Mouse (Mus musculus) adrenal gland, postnatal 25 days (tissue): ENCODE data around the gene Lcat. TPM values are rescaled to one million over a fixed set of nuclear protein-coding genes. Genes with fewer than 3 reads are reported as not detected.
"Not testable (repeated sequence)": the region's sequence is repeated elsewhere in the genome, so short reads cannot be mapped to it uniquely, and the experiment has no call there.

Experiments used
- DNase-seq: peaks from one replicate; pipeline ENCODE4 v3.0.0; 2021; ENCODE audit warnings: mixed read lengths
- long read RNA-seq: library from polyadenylated mRNA; stranded (forward); transcript quantifications from one replicate; pipeline ENCODE4 v2.0.0, GENCODE M21; 2021
- total RNA-seq: library from RNA; stranded (reverse); gene quantifications from 2 replicates; pipeline ENCODE4 v1.2.3, GENCODE M21; 2021

The Lcat gene
- total RNA-seq, result 1.9 and 7.7 TPM in 2 replicates
- long read RNA-seq, transcript Lcat-201 (6 exons, 1,342 nt), result major isoform, 149 of 171 reads
- long read RNA-seq, partial matches to known transcripts, result 15 of 171 reads
- long read RNA-seq, other reads (novel, unspliced or antisense), result 7 of 171 reads

DNA sequence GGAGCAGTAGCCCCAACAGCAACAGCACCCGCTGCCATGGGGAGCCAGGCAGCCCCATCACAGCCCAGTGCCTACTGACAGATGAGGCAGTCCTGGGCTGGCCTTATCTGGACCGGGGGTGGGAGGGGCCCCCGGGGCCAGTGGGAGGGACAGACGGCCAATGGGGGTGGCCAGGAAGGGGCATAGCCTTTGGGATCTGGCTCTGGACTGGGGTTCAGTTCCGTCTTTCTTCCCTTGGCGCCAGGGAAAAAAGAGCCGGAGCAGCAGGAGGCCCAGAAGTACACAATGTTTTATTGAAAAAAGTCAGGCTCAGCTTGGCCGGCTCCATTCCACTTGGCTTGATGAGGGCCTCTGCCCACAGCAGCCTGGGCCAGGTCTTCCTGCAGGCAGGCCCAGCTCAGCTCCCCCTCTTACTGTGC is at the start of gene Lcat:
TSS of gene Lcat (minus strand) at position 62 of the 419 bp plus-strand sequence.
- no peak for DNase-seq

DNA sequence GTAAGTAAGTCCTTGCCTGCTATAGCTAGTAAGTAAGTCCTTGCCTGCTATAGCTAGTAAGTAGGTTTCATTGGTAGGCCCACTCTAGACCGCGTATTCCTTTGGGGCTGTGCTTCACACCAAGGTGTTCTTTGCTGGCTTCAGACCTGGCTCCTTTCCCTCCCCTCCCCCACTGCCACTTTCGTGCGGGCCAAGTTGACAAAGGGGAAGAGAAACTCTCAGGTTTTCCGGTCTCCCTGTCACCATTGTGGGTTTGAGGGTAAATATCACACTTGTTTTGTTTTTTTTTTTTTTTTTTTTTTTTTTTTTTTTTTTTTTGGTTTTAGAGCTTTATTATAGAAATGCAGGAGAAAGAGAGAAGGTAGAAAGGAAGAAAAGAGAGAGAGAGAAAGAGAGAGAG is 49.3 kb upstream of the Lcat start:
- DNase-seq, result no peak

DNA sequence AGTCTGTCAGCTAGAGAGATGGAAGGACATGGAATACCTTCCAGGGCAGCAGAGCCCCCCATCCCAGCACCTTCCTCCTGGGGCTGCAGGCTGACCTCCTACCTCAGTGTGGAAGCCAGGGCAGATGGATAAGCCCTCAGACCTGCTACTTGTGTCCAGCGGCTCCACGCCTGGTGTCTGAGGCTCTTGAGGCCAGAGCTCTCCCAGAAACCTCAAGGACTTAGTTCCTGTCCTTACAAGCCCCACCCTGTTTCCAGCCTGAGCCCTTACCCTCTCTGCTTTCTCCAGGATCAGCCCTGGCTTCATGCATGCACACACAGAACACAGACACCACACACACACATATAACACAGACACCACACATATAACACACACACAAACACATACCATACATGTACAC is 48.4 kb upstream of the Lcat start:
- DNase-seq, result no peak

DNA sequence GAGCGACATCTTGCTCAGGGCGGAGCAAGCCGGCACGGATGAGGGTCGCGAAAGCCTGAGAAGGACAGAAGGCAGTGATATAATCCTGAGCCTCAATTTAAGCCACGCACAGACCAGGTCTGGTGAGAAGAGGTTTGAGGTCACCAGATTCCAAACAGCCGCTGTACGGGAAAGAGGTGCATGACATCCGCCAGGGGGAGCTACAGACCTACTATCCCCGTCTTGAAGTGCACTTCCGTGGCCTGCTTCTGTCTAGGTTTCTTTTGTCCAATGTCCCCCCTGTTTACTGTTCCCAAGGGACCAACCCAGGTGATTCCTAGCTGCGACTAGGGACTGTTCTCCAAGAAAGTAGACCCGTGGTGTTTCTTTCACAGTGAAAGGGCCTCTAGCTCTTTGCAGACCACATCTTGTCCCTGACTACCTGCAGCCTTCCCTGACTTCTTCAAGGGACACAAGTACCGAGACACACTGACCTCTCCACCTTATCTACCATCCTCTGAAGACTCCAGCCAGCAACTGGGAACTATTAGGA is 47.7 kb upstream of the Lcat start, which contains the start of gene Dus2:
TSS of gene Dus2 (plus strand) at position 482 of the 532 bp plus-strand sequence.
- DNase-seq, result peak; percentile 86

DNA sequence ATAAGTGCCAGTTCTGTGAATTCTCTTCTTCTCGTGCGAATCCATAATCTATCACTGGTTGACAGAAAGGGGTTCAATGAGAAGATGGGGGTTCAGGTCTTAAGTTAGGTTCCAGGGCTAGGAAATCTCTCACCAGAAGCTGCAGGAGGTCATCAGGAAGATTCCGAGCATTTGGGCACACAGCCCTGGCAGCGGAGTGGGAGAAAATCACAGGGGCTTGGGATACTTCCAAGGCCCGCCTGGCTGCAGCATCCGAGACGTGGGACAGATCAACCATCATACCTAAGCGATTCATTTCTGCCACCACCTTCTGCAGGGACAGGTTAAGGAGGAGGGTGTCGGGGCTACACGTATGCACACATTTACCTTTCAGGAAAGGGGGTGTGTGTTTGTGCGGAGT is 45.4 kb upstream of the Lcat start:
- DNase-seq, result no peak

DNA sequence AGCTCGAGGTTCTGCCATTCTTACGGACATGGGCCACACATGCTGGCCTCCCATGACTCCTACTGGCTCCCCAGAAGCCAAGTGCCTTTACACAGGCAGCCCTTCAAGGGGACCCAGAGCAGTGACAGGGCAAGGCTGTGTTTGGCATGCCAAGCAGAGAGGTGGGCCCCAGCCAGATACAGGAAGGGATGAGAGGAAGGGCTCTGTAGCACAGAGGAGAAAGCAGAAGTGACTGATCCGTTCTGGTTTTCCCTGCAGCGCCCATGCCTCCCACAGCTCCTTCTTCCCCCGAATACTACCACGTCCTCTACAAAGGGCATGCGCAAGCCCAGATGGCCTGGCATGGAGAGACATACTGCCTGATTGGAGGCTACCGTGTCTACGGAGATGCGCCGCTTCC is 40.2 kb upstream of the Lcat start:
- DNase-seq, result not testable (repeated sequence)

DNA sequence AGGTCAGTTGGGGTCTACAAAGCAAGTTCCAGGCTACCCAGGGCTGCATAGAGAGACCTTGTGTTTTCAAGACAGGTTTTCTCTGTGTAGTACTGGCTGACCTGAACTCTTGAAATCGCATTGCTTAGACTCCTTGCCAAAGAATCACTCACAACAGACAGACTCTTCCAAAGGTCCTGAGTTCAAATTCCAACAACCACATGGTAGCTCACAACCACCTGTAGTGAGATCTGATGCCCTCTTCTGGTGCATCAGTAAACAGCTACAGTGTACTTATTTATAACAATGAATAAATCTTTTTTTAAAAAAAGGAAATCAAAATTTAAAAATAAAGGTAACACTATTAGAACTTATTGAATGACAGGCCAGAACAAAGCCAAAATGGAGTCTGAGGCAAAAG is 38.0 kb upstream of the Lcat start:
- no peak for DNase-seq

DNA sequence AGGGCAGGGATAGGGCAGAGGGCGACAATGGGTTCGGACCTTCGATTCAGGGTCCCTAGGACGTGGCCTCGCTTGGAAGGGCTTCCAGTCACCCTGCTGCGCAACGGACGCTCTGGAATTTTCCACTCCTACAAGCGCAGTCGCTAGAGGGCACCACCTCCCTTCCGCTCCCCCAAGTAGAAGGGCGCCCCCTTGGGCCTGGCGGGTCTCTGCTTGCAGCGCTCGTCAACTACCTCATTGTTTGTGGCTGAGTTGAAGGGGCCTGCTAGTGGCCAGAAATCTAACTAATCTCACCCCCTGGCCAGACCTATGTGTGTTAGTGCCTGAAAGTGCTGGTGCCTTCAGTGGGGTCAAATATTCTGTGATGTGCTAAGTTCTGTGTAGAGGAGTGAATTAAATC is 36.1 kb upstream of the Lcat start, which contains the start of gene Dpep3:
TSS of gene Dpep3 (minus strand) at position 105 of the 400 bp plus-strand sequence.
- no peak for DNase-seq

DNA sequence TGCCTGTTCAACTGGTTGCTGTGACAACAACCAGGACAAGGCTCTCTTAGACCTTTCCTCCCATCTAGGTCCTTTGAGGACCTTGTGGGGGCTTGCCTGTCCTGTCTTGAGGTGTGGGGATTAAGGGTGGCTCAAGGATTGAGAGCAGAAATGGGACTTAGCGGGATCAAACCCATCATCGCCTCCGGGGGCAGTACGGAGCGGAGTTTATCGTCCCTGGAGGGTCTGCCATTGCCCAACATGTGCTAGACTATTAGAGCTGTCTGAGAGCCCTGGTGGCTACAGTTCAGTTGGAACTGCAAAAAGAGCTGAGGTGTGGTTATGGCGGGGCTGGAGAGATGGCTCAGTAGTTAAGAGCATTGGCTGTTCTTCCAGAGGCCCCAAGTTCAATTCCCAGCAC is 32.2 kb upstream of the Lcat start:
- DNase-seq, result no peak

DNA sequence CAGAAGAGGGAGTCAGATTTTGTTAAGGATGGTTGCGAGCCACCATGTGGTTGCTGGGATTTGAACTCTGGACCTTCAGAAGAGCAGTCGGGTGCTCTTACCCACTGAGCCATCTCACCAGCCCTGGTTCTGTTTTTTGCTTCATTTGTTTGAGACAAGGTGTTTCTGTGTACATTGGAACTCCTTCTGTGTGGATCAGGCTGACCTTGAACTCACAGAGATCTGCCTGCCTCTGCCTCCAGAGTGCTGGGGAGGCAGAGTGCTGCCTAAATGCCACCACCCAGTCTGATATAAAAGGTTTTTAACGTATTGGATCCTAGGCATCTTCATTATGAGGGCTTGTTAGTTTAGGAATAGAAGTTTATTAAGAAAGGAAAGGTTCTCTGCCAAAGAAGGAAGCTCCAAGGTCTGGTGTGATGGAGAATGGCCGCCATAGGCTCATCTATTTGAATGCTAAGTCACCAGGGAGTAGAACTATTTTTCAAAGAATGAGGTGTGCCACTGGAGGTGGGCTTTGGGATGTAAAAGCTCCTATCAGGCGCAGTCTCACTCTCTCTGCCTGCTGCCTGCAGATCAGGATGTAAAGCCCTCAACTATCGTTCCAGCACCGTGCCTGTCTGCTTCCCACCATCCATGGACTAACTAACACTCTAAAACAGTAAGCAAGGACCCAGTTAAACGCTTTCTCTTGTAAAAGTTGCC is 28.0 kb upstream of the Lcat start:
- DNase-seq, result no peak

DNA sequence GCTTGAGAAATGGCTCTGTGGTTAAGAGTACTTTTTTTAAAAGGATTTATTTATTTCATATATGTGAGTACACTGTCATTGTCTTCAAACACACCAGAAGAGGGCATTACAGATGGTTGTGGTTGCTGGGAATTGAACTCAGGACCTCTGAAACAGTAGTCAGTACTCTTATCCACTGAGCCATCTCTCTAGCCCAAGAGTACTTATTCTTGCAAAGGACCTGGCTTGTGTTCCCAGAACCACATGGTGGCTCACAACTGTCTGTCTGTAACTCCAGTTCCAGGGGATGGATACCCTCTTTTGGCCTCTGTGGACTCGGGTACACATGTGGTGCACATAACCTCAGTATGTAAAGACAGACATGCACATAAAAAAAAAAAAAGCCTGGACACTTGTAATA is 26.2 kb upstream of the Lcat start:
- DNase-seq, result no peak

DNA sequence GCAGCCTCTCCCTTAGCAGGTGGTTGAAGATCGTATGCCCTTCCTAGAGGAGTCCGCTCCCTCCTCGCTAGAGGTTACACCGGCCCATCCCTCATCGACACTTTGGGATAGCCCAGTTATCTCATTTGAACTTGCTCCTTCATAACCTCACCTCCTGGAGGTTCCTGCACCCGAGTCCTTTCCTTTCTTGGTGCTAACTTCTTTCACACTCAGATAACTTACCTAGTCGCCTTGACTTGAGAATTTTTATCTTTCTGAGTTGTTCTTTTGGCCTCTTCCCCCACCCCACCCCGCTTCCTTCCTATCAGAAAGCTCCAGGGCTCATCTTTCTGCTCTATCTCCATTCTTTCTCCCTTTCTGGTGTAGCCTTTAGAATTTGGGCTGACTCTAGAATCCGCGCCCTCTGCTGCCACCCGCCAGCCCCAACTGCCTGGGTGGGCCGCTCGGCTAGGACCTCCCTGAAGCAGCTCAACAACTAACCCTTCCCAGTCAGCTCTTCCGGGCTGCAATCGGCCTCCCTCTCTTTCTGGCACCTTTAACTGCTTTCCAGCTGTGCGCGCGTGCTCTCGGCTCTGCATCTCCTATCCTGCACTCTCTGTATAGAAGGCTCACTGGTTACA is 23.6 kb upstream of the Lcat start:
- DNase-seq, result no peak

DNA sequence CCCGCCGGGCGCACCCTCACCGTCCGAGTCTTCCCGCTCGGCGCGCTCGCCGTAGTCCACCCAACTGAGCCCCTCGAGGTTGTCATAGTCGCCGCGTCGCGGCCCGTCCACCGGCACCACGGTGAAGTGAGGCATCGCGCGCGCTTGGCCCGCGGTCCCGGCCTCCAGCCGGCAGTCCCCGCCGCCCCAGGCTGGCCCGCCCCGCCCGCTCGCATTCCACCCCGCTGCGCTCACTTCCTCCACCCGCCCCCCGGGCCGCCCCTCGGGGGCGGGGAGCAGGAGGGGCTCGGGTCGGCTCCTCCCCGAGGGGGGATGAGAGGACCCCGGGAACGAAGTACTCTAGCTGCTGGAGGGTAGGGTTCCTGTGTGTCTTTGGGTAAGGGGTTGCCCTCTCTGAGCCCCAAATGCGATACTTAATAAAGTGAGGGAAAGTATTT is 22.7 kb upstream of the Lcat start, which contains the start of gene Slc12a4:
TSS of gene Slc12a4 (minus strand) at position 193 of the 437 bp plus-strand sequence.
- DNase-seq, result peak; percentile 88

DNA sequence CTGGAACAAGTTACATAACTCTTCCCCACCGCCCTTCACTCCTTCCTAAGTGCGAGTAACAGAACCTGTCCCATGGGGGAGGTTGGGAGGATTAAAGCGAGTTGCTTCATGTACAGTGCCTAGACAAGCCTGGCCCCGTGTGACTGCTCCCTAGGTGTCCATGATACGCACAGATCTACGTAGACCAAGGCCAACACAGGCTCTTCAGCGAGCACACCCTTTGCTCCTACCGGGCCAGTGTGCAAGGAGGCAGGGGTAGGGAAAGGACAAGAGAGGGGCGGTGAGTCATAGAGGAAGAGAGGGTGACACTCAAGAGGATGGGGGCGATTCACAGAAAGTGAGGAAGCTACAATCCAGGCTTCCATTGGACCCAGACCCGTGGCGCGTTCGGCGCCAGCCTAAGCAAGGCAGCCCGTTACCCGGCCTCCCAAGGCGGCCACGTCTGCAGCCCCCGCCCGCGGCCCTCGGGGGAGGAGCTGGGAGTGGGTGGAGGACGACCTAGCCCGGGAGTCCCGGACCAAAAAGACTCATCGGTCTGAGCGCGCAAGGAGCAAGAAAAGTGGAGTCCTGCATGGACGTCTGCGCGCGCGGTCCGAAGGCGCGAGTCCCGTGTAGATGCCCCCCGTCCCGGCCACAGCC is 22.2 kb upstream of the Lcat start:
- peak; percentile 60 for DNase-seq

DNA sequence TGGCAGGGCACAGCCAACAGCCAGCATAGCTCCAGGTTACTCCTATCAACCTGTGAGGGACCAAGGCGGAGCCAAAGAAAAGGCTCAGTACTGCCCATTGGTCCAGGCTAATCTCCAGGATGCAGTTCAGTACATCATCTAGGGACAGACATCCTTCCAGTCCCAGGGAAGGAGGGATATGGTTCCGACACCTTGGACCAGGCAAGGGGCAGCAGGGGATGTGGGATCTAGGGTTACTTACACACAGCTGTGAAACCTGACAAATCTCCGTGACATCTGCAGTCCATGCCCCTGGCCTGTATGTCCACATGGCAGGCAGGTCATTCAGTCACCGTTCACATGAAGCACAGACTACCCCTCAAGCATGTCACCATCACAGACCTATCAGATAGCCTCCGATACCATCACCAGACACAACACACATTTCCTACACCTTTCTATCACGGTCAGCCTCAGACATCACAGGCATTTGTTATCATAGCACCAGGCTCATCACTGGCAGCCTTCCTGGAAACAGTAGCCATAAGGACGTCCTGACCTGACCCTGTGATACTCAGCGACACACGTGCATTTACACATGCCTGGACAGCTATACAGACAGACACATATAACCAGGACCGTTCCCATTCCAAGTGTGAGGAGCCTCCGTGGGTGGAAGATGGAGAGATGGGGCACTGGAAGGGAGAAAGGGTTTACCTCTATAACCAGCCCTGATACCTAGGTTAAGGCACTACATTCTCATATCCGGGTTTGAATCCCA is 21.5 kb upstream of the Lcat start:
- no peak for DNase-seq

DNA sequence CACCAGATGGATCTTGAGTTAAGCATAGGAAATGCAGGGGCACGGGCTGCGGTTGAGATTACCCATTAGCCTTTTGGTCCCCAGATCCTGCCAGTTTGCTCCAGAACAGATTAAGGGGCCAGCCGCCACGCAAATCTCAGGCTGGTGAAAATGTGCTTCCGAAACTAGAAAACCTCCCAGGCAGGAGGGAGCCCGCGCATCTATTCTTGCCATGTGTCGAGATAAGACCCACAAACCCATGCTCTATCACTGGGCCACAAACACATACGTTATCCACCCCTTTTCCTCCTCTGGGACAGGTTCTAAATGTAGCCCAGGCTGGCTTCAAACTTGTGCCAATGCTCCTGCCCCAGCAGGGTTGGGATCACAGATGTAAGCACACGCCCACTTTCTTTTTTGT is 18.4 kb upstream of the Lcat start:
- no peak for DNase-seq

DNA sequence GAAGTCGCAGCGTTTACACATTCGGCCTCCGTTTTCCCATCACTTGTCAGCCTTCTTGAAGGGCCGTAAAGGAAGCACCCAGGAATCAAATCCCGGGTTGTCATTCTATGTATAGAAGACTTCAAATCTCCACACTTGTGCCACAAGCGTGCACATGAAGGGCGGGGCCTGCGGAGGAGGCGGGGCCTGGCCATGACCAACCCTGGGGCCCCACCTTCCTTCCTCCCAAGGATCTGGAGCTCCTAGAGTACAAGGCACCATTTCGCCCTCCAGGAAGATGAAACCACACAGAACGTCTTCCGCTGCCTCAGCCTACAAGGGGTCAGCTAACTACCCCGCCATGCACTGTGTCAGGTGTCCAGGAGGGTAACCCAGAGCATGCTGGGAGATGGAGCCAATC is 17.9 kb upstream of the Lcat start:
- no peak for DNase-seq

DNA sequence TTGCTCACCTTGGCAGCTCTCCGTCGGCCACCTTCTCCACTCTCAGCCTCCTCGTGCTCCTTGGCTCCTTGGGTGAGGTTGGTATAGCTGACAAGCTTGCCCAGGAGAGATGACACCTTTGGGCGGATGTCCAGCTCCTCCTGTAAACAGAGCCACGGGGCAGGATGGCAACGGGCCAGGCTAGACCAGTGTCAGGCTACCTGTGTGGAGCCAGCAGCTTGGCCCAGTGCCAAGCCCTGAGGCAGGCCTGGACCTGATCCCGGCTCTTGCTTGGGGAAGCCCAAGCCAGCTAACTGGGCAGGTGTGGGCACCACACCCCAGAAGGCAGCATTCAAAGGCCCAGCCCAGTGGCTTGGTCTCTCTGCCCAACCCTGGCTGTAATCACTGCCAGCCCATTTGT is 16.2 kb upstream of the Lcat start:
- peak; percentile 27 for DNase-seq

DNA sequence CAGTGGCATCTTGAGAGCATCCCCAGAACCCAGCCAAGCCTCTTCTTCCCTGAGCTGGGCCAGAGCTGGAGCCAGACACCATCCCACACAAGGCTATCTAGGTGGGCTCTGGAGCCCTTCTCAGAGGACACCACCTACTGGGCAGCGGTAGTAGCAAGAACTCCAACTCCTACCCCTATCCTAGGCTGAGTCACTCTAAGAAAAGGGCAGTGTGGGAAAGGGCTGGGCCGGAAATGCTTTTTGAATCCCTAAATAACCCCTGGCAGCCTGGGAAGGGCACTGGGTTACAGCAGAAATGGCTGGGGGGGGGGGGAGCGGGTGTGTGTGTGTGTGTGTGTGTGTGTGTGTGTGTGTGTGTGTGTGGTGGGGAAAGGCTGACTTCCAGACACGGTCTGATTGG is 14.6 kb upstream of the Lcat start:
- DNase-seq, result no peak

DNA sequence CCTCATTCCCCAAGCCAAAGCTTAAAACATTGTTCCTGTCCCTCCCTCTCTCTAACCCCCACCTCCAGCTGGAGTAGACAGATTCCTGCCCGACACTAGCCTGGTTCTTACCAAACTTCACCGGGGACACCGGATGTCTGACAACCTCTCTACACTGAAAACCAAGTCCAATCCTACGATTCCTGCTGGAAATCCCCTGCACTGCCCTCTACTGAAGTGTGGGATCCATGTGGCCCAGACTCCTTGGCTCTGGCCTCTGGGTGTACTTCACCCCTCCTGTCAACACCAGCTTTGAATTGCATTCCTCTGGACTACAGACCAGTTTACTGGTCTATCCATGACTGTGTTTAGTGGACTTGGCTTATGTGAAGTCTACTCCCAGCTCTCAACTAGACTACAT is 13.4 kb upstream of the Lcat start:
- no peak for DNase-seq

DNA sequence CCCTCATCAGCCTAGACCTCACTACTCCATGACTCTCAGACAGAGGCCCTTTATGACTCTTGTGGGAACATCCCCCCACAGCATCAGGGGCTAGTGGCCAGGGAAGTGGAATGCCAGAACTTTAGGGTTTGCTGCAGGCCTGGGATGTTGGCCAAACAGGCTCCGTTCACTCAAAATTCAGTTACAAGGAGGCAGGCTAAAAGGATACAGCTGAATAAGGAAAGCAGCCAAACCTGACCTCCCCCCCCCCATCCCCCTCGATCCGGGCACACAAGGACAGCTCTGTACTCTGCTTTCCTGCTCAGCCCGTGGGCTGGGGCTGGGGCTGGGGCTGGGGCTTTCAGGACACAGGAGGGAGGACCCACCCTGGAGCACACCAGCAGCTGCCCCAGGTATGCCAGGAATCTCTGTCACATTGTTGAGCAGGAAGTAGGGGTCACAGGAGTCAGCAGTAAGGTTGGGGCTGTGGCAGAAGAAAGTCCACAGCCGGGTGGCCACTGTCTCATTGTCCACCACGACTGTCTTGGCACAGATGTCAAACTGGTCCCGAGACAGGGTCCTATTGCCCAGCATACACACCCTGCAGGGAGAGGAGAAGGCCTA is 8.0 kb upstream of the Lcat start:
- no peak for DNase-seq

DNA sequence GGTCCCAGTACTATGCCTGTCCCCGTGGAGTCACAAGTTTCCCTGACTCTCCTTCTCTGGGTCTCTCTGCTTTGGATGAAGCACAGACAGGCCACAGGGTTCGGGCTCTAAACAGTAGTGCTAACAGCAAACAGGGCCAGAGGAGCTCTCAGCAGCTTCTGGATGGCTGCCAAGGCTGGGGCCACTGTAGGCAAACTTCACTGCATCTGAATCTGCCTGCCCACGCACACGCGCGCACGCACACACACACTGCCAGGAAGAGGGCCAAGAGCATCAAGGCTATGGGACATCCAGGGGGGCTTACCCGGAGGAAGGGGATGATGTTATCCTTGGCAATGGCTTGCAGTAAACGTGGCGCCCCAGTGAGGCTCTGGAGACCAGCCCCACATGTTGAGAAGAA is 6.2 kb upstream of the Lcat start:
- peak; percentile 59 for DNase-seq
